Mouse (Mus musculus) ovary, postnatal 36 days (tissue): ENCODE results near the gene Adad2.

Experiments
- DNase-seq: peaks from one replicate; pipeline ENCODE4 v3.0.0; 2022; ENCODE audit warnings: low spot score, mixed read lengths

Adad2 gene

GRCm38 (mm10) chr8:119612471-119612870, at the start of gene Adad2:
Adad2 (plus strand) TSS chr8:119612747.
- no peak for DNase-seq

- DNase-seq: no peak
These were observed 48.7 kb upstream of the Adad2 start for GRCm38 (mm10) chr8:119563849-119564251.

GRCm38 (mm10) chr8:119566367-119566766, 46.2 kb upstream of the Adad2 start:
- no peak for DNase-seq

- DNase-seq: no peak
These were observed 44.3 kb upstream of the Adad2 start for GRCm38 (mm10) chr8:119568251-119568650.

- DNase-seq: no peak
These were observed 43.6 kb upstream of the Adad2 start for GRCm38 (mm10) chr8:119568951-119569350.

GRCm38 (mm10) chr8:119569881-119570280, 42.7 kb upstream of the Adad2 start:
- no peak for DNase-seq

- DNase-seq: no peak
These were observed 41.4 kb upstream of the Adad2 start for GRCm38 (mm10) chr8:119571135-119571534.

GRCm38 (mm10) chr8:119572411-119572810, 40.1 kb upstream of the Adad2 start:
- no peak for DNase-seq

GRCm38 (mm10) chr8:119574437-119575365, 37.8 kb upstream of the Adad2 start, which contains the start of the genes Hsdl1 and Dnaaf1:
Hsdl1 (minus strand) TSS chr8:119575183.
Dnaaf1 (plus strand) TSS chr8:119575235.
- DNase-seq: peak; percentile 98

GRCm38 (mm10) chr8:119575366-119575726, 37.2 kb upstream of the Adad2 start:
- DNase-seq: no peak

GRCm38 (mm10) chr8:119579096-119579495, 33.5 kb upstream of the Adad2 start:
- DNase-seq: no peak

- DNase-seq: no peak
These were observed 31.9 kb upstream of the Adad2 start for GRCm38 (mm10) chr8:119580441-119581161.

GRCm38 (mm10) chr8:119585901-119586300, 26.6 kb upstream of the Adad2 start:
- DNase-seq: no peak

- no peak for DNase-seq
These were observed 24.2 kb upstream of the Adad2 start for GRCm38 (mm10) chr8:119588321-119588720.

GRCm38 (mm10) chr8:119588844-119589243, 23.7 kb upstream of the Adad2 start:
- DNase-seq: no peak

- DNase-seq: no peak
These were observed 22.2 kb upstream of the Adad2 start for GRCm38 (mm10) chr8:119590348-119590747.

GRCm38 (mm10) chr8:119591456-119591855, 21.1 kb upstream of the Adad2 start:
- no peak for DNase-seq

GRCm38 (mm10) chr8:119603771-119604170, 8.8 kb upstream of the Adad2 start:
- DNase-seq: no peak

- DNase-seq: no peak
These were observed 8.1 kb upstream of the Adad2 start for GRCm38 (mm10) chr8:119604398-119604803.

- DNase-seq: peak; percentile 88
These were observed 7.6 kb upstream of the Adad2 start, which contains the start of gene Taf1c for GRCm38 (mm10) chr8:119604996-119605395. Taf1c (minus strand) TSS chr8:119605222.

- DNase-seq: no peak
These were observed 6.3 kb upstream of the Adad2 start for GRCm38 (mm10) chr8:119606224-119606623.

- no peak for DNase-seq
These were observed 2.5 kb downstream of the Adad2 start for GRCm38 (mm10) chr8:119615096-119615495.

GRCm38 (mm10) chr8:119616358-119616757, 3.8 kb downstream of the Adad2 start:
- DNase-seq: no peak
